Mouse (Mus musculus): ENCODE measurements around the gene Wdr93. TPM values are rescaled to one million over a fixed set of nuclear protein-coding genes. Genes with fewer than 3 reads are reported as not detected.

Gene Wdr93
- polyA plus RNA-seq, 1 experiment, result 0.10 TPM

DNA sequence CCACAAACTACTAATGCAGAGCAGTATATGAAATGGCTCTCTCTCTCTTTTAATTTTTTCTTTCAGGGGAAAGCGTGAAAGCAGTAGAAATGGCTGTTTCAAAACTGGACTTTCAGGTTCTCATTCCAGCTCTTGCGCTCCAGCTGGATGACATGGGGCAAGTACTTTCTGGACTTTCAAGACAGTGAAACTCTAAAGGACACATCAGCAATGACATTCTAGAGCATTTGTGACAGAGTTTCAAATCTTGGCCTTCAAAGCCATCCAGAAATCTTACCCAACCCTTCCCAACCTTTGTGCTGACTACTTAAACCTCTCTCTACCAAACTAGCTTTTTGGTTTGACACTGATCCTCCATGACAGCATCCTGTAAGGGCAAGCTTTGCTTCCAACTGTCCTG lies 4.0 kb upstream of the Wdr93 start:
- Histone ChIP-seq H3K36me3 (ENCODE audit: control insufficient read depth, insufficient read depth) (no peaks in the 10 kb centered on the region), H3K4me3 (no peak overlapping the region), H3K27me3 (ENCODE audit: control insufficient read depth, insufficient read depth, insufficient read length) (no peaks in the 10 kb centered on the region), H3ac (ENCODE audit: control insufficient read depth, insufficient read length) (no peak overlapping the region), H3K4me2 (ENCODE audit: low read depth) (no peak overlapping the region), H3K79me2 (ENCODE audit: control insufficient read depth, insufficient read depth) (no peaks in the 10 kb centered on the region)
- no peak for TF ChIP-seq MYOD1 (IDR thresholded peaks at IDR 0.05; ENCODE audit: control insufficient read depth in 1 of 3, insufficient read length in 2 of 3, low read depth in 2 of 3)
- no peak for TF ChIP-seq TCF3 (IDR thresholded peaks at IDR 0.05; ENCODE audit: insufficient read length, low read depth)
- TF ChIP-seq E2F4 (IDR thresholded peaks at IDR 0.05; ENCODE audit: insufficient read depth), result no peak
- TF ChIP-seq SRF (IDR thresholded peaks at IDR 0.05; ENCODE audit: control insufficient read depth, insufficient read length, low read depth), result no peak
- no peak for TF ChIP-seq POLR2A (IDR thresholded peaks at IDR 0.05; ENCODE audit: insufficient read length, low read depth)
- TF ChIP-seq MYOG (IDR thresholded peaks at IDR 0.05; ENCODE audit: control insufficient read depth in 1 of 3, insufficient read depth in 1 of 3, insufficient read length in 2 of 3, low read depth in 2 of 3), result no peak
- no peak for TF ChIP-seq MAX (IDR thresholded peaks at IDR 0.05; ENCODE audit: low read depth)
- TF ChIP-seq USF1 (IDR thresholded peaks at IDR 0.05; ENCODE audit: low read depth), result no peak

GRCm38 (mm10) chr7:79740279-79740678 lies 2.7 kb upstream of the Wdr93 start:
- no peak overlapping the region for H3K4me3 ChIP-seq
- H3K79me2 ChIP-seq (ENCODE audit: control insufficient read depth, insufficient read depth), result no peaks in the 10 kb centered on the region
- no peak overlapping the region for H3K4me2 ChIP-seq (ENCODE audit: low read depth)
- no peaks in the 10 kb centered on the region for H3K36me3 ChIP-seq (ENCODE audit: control insufficient read depth, insufficient read depth)
- TF ChIP-seq POLR2A (IDR thresholded peaks at IDR 0.05; ENCODE audit: insufficient read length, low read depth) (no peak), MYOD1 (IDR thresholded peaks at IDR 0.05; ENCODE audit: control insufficient read depth in 1 of 3, insufficient read length in 2 of 3, low read depth in 2 of 3) (no peak), TCF3 (IDR thresholded peaks at IDR 0.05; ENCODE audit: insufficient read length, low read depth) (no peak), CEBPB (IDR thresholded peaks at IDR 0.05; ENCODE audit: insufficient read depth, poor library complexity, severe bottlenecking) (no peak), REST (IDR thresholded peaks at IDR 0.05; ENCODE audit: insufficient read depth, insufficient read length) (no peak)
- H3K27me3 ChIP-seq (ENCODE audit: control insufficient read depth, insufficient read depth, insufficient read length), result no peaks in the 10 kb centered on the region
- H3ac ChIP-seq (ENCODE audit: control insufficient read depth, insufficient read length), result no peak overlapping the region

DNA sequence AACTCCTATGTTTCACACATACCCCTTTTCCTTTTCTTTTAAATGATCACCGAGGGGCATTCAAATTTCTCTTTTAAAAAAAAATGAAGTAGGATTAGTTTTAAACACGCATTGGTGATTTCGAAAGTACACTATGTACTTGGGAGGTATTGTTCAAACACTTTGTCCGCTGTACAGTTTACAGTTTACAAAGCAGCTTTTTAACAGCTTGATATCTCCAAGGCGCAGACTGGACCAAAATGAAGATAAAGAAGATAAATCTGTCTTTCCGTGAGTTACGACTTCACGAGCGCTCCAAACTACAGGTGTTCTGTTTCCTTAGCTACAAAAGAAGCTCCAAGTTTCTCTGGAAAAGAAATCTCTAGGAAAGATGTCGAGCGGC lies 695 bp upstream of the Wdr93 start:
- Histone ChIP-seq H3K4me2 (ENCODE audit: low read depth) (peak overlapping the region; percentile 85), H3K27me3 (ENCODE audit: control insufficient read depth, insufficient read depth, insufficient read length) (no peaks in the 10 kb centered on the region), H3K4me3 (peak overlapping the region; percentile 41), H3K79me2 (ENCODE audit: control insufficient read depth, insufficient read depth) (no peaks in the 10 kb centered on the region), H3ac (ENCODE audit: control insufficient read depth, insufficient read length) (peak overlapping the region; percentile 78), H3K36me3 (ENCODE audit: control insufficient read depth, insufficient read depth) (no peaks in the 10 kb centered on the region)
- TF ChIP-seq MYOD1 (IDR thresholded peaks at IDR 0.05; ENCODE audit: control insufficient read depth in 1 of 3, insufficient read length in 2 of 3, low read depth in 2 of 3) (no peak), TCF12 (IDR thresholded peaks at IDR 0.05; ENCODE audit: insufficient read depth, poor library complexity, severe bottlenecking) (no peak), MAX (IDR thresholded peaks at IDR 0.05; ENCODE audit: low read depth) (no peak), E2F4 (IDR thresholded peaks at IDR 0.05; ENCODE audit: insufficient read depth) (no peak), POLR2A (IDR thresholded peaks at IDR 0.05; ENCODE audit: insufficient read length, low read depth) (no peak), POLR2AphosphoS2 (IDR thresholded peaks at IDR 0.05; ENCODE audit: insufficient read length, low read depth) (no peak), REST (IDR thresholded peaks at IDR 0.05; ENCODE audit: insufficient read depth, insufficient read length) (no peak), MYOG (IDR thresholded peaks at IDR 0.05; ENCODE audit: control insufficient read depth in 1 of 3, insufficient read depth in 1 of 3, insufficient read length in 2 of 3, low read depth in 2 of 3) (no peak), TCF3 (IDR thresholded peaks at IDR 0.05; ENCODE audit: insufficient read length, low read depth) (no peak), USF1 (IDR thresholded peaks at IDR 0.05; ENCODE audit: low read depth) (no peak), SRF (IDR thresholded peaks at IDR 0.05; ENCODE audit: control insufficient read depth, insufficient read length, low read depth) (no peak), CEBPB (IDR thresholded peaks at IDR 0.05; ENCODE audit: insufficient read depth, poor library complexity, severe bottlenecking) (no peak)

- TF ChIP-seq E2F4 (IDR thresholded peaks at IDR 0.05; ENCODE audit: insufficient read depth) (no peak), MAX (IDR thresholded peaks at IDR 0.05; ENCODE audit: low read depth) (no peak), POLR2A (IDR thresholded peaks at IDR 0.05; ENCODE audit: insufficient read length, low read depth) (no peak), USF1 (IDR thresholded peaks at IDR 0.05; ENCODE audit: low read depth) (no peak), SRF (IDR thresholded peaks at IDR 0.05; ENCODE audit: control insufficient read depth, insufficient read length, low read depth) (no peak), CEBPB (IDR thresholded peaks at IDR 0.05; ENCODE audit: insufficient read depth, poor library complexity, severe bottlenecking) (no peak), POLR2AphosphoS2 (IDR thresholded peaks at IDR 0.05; ENCODE audit: insufficient read length, low read depth) (no peak), MYOG (IDR thresholded peaks at IDR 0.05; ENCODE audit: control insufficient read depth in 1 of 3, insufficient read depth in 1 of 3, insufficient read length in 2 of 3, low read depth in 2 of 3) (no peak), MYOD1 (IDR thresholded peaks at IDR 0.05; ENCODE audit: control insufficient read depth in 1 of 3, insufficient read length in 2 of 3, low read depth in 2 of 3) (no peak), TCF3 (IDR thresholded peaks at IDR 0.05; ENCODE audit: insufficient read length, low read depth) (no peak), REST (IDR thresholded peaks at IDR 0.05; ENCODE audit: insufficient read depth, insufficient read length) (no peak), TCF12 (IDR thresholded peaks at IDR 0.05; ENCODE audit: insufficient read depth, poor library complexity, severe bottlenecking) (no peak)
- Histone ChIP-seq H3K79me2 (ENCODE audit: control insufficient read depth, insufficient read depth) (no peaks in the 10 kb centered on the region), H3K4me3 (no peak overlapping the region), H3K27me3 (ENCODE audit: control insufficient read depth, insufficient read depth, insufficient read length) (no peaks in the 10 kb centered on the region), H3ac (ENCODE audit: control insufficient read depth, insufficient read length) (no peak overlapping the region), H3K36me3 (ENCODE audit: control insufficient read depth, insufficient read depth) (no peaks in the 10 kb centered on the region), H3K4me2 (ENCODE audit: low read depth) (no peak overlapping the region)
Observed at GRCm38 (mm10) chr7:79744051-79744450, 1.1 kb downstream of the Wdr93 start.

DNA sequence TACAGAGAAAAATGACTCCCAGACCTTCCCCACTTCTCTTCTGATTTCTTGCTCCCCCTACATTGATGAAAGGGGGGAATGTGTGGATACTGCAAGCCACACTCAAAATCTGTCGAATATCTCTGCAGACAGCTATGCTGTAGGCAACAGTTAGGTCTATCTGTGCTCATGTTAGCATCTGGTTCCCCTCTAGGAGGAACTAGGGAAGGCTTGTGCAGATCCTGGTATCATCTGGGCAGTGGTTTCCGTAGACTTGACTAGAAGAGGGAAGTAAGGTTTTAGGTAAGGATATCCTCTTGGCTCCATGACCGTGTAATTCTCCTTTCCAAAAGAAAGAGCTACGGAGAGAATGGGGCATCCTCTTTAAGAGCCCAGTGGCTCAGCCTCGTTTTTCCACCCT lies 1.6 kb downstream of the Wdr93 start:
- Histone ChIP-seq H3K4me3 (no peak overlapping the region), H3K36me3 (ENCODE audit: control insufficient read depth, insufficient read depth) (no peaks in the 10 kb centered on the region), H3ac (ENCODE audit: control insufficient read depth, insufficient read length) (no peak overlapping the region), H3K4me2 (ENCODE audit: low read depth) (no peak overlapping the region), H3K27me3 (ENCODE audit: control insufficient read depth, insufficient read depth, insufficient read length) (no peaks in the 10 kb centered on the region), H3K79me2 (ENCODE audit: control insufficient read depth, insufficient read depth) (no peaks in the 10 kb centered on the region)
- no peak for TF ChIP-seq TCF12 (IDR thresholded peaks at IDR 0.05; ENCODE audit: insufficient read depth, poor library complexity, severe bottlenecking)

Measured in myocyte (in vitro differentiated cells).